Mouse (Mus musculus) G1E (cell line): ENCODE results near the gene Olfr1347. TPM values are rescaled to one million over a fixed set of nuclear protein-coding genes. Genes with fewer than 3 reads are reported as not detected.
"Not testable (repeated sequence)": the region's sequence is repeated elsewhere in the genome, so short reads cannot be mapped to it uniquely, and the experiment has no call there.

Experiments
- ATAC-seq: 2 replicates; pipeline ENCODE4 v1.8.0; 2016; ENCODE audit warnings: mild to moderate bottlenecking; ENCODE audit not compliant: insufficient number of reproducible peaks, poor library complexity, low FRiP score, severe bottlenecking; ENCODE audit errors: extremely low read depth
- DNase-seq: peaks from one replicate; pipeline ENCODE4 v3.0.0; 2012; ENCODE audit warnings: low spot score
- H3K27me3 ChIP-seq: 2 replicates; pipeline ENCODE4 v1.6.1; 2012; ENCODE audit warnings: mild to moderate bottlenecking, low read length, inconsistent platforms; ENCODE audit not compliant: insufficient read depth
- H3K36me3 ChIP-seq: replicated peaks from 2 replicates; pipeline ENCODE3; 2012; ENCODE audit warnings: mild to moderate bottlenecking, inconsistent platforms
- H3K4me1 ChIP-seq: 2 replicates; pipeline ENCODE4 v1.6.1; 2012; ENCODE audit warnings: low read depth, low read length, inconsistent platforms, mixed read lengths; ENCODE audit not compliant: insufficient read depth
- H3K4me3 ChIP-seq: 2 replicates; pipeline ENCODE4 v1.5.1; 2012; ENCODE audit warnings: low read depth, mild to moderate bottlenecking, inconsistent platforms, low read length, moderate library complexity, mixed read lengths
- H3K9me3 ChIP-seq: replicated peaks from 2 replicates; pipeline ENCODE4 v1.6.1; 2012; ENCODE audit warnings: inconsistent platforms
- CTCF ChIP-seq: IDR thresholded peaks from 2 replicates; pipeline ENCODE4 v1.5.1; 2012; ENCODE audit warnings: low read depth, low read length, inconsistent platforms, mixed read lengths
- GATA1 ChIP-seq: IDR thresholded peaks from 2 replicates; pipeline ENCODE4 v1.6.1; 2012; ENCODE audit warnings: borderline replicate concordance, low read length, inconsistent platforms, mixed read lengths
- GATA2 ChIP-seq: IDR thresholded peaks from 2 replicates; pipeline ENCODE4 v1.6.1; 2012; ENCODE audit warnings: low read depth, low read length, inconsistent platforms, borderline replicate concordance
- POLR2AphosphoS5 ChIP-seq: IDR thresholded peaks from 2 replicates; pipeline ENCODE4 v1.6.1; 2012; ENCODE audit warnings: low read depth, low read length, inconsistent platforms; ENCODE audit not compliant: insufficient replicate concordance
- TAL1 ChIP-seq: conservative IDR thresholded peaks from 2 replicates; pipeline ENCODE4 v1.6.1; 2012; ENCODE audit warnings: low read depth, low read length, inconsistent platforms, mixed read lengths
- polyA plus RNA-seq: library from polyadenylated mRNA; stranded (reverse); fragments of >175 nt; gene quantifications from 2 replicates; pipeline ENCODE4 v1.2.3, GENCODE M21; 2012
- total RNA-seq, 2 experiments: library from RNA; stranded (forward) in 1 of 2; stranded (reverse) in 1 of 2; fragments of 200-1000 nt in 1 of 2; fragments of >200 nt in 1 of 2; fragmentation: Nextera tagmentation in 1 of 2; gene quantifications; 2 replicates each; pipeline ENCODE4 v1.2.3; 2014 to 2017

The Olfr1347 gene
- not detected in 2 replicates for total RNA-seq (2014; fragmentation: Nextera tagmentation)
- 0.12 and 0.33 TPM in 2 replicates for total RNA-seq (2017)
- polyA plus RNA-seq: not detected in 2 replicates

GRCm38 (mm10) chr7:6499655-6500054 lies at the start of gene Olfr1347:
Gene Olfr1347 (minus strand): TSS chr7:6499755.
- no peaks in the 10 kb centered on the region for H3K27me3 ChIP-seq
- TF ChIP-seq GATA1 (no peak), TAL1 (no peak), GATA2 (no peak), CTCF (no peak), POLR2AphosphoS5 (no peak)
- ATAC-seq (no peak), DNase-seq (no peak)
- H3K4me1 ChIP-seq: no peaks in the 10 kb centered on the region
- no peaks in the 10 kb centered on the region for H3K36me3 ChIP-seq
- no peaks in the 10 kb centered on the region for H3K9me3 ChIP-seq
- no peak within 1 kb of the TSS for H3K4me3 ChIP-seq

DNA sequence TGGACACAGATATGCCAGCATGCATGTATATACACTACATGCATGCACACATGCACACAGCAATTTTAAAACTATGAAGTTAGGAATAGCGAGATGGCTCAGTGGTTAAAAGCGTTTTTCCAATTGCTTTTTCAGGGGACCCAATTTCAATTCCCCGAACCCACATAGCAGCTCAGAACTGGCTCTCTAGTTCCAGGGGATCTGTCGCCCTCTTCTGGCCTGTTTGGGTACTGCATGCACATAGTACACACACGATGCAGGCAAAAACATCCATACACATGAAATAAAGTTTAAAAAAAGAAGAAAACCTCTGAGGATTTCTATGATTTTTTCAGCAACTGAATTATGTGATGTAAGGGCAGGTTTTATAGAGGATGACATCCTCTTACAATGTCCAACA lies 26.6 kb upstream of the Olfr1347 start:
- no peaks in the 10 kb centered on the region for H3K27me3 ChIP-seq
- H3K36me3 ChIP-seq: no peaks in the 10 kb centered on the region
- H3K4me1 ChIP-seq: no peaks in the 10 kb centered on the region
- no peak for DNase-seq
- H3K9me3 ChIP-seq: peaks cover 2% of the 10 kb centered on the region; the same call in 1 of the 2 replicates
- no peak for ATAC-seq
- TF ChIP-seq GATA1: no peak
- TF ChIP-seq POLR2AphosphoS5: no peak
- no peak for TF ChIP-seq GATA2
- TF ChIP-seq CTCF: peak; percentile 59
- no peak for TF ChIP-seq TAL1
- H3K4me3 ChIP-seq: no peak overlapping the region

DNA sequence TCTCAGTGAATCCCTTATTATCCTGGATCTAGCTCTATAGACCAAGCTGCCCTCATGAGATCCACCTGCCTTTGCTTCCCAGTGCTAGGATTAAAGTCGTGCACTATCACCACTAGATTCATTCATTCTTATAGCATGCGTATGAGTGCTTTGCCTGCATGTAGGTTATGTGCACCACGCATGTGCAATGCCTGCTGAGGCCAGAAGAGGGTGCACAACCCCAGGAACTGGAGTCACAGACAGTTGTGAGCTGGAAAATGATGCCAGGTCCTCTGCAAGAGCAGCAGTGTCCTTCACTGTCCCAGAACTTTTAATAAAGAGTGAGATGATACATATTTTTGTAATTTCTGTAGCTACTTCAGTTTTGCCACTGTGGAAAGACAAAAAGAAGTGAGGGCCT lies 25.4 kb upstream of the Olfr1347 start:
- Histone ChIP-seq H3K9me3 (peaks cover 2% of the 10 kb centered on the region; the same call in 1 of the 2 replicates), H3K27me3 (no peaks in the 10 kb centered on the region), H3K4me3 (no peak overlapping the region), H3K36me3 (no peaks in the 10 kb centered on the region), H3K4me1 (no peaks in the 10 kb centered on the region)
- TF ChIP-seq TAL1: no peak
- DNase-seq (no peak), ATAC-seq (no peak)

GRCm38 (mm10) chr7:6522850-6523249 lies 23.3 kb upstream of the Olfr1347 start, which contains the start of gene Olfr1349:
Gene Olfr1349 (minus strand): TSS chr7:6522950.
- Histone ChIP-seq H3K9me3 (peaks cover 2% of the 10 kb centered on the region; the same call in 1 of the 2 replicates), H3K4me1 (no peaks in the 10 kb centered on the region), H3K36me3 (no peaks in the 10 kb centered on the region), H3K4me3 (no peak within 1 kb of the TSS), H3K27me3 (no peaks in the 10 kb centered on the region)
- TF ChIP-seq GATA2 (no peak), GATA1 (no peak), TAL1 (no peak)
- no peak for ATAC-seq
- DNase-seq: no peak

DNA sequence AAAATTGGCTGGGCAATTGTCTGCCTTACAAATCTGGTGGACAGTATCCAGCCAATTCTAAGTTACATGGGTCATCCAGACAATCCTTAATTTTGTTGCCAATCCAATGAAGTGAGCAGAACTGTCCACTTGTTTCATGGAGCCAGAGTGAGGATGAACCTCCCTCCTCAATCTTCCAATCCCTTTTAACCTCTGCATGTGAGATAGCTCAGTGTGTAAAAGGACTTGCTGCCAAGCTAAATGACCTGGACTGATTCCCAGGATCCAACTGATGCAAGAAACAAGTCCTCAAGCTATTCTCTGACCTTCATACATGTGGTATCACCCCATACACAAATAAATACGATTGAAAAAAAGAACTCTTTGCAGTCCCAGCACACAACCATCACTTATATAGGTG lies 22.1 kb upstream of the Olfr1347 start:
- H3K9me3 ChIP-seq: peaks cover 2% of the 10 kb centered on the region; the same call in 1 of the 2 replicates
- H3K36me3 ChIP-seq: no peaks in the 10 kb centered on the region
- no peaks in the 10 kb centered on the region for H3K4me1 ChIP-seq
- no peak for ATAC-seq
- TF ChIP-seq CTCF (no peak), POLR2AphosphoS5 (no peak), GATA2 (no peak), TAL1 (no peak), GATA1 (no peak)
- H3K4me3 ChIP-seq: no peak overlapping the region
- H3K27me3 ChIP-seq: no peaks in the 10 kb centered on the region
- no peak for DNase-seq

GRCm38 (mm10) chr7:6508648-6509047 lies 9.1 kb upstream of the Olfr1347 start, which contains the start of gene Olfr1348:
Gene Olfr1348 (minus strand): TSS chr7:6508748.
- DNase-seq (no peak), ATAC-seq (no peak)
- H3K9me3 ChIP-seq: no peaks in the 10 kb centered on the region
- no peaks in the 10 kb centered on the region for H3K27me3 ChIP-seq
- no peaks in the 10 kb centered on the region for H3K4me1 ChIP-seq
- no peaks in the 10 kb centered on the region for H3K36me3 ChIP-seq
- TF ChIP-seq GATA1: no peak
- no peak for TF ChIP-seq TAL1
- no peak for TF ChIP-seq GATA2
- no peak for TF ChIP-seq CTCF
- TF ChIP-seq POLR2AphosphoS5: no peak
- no peak within 1 kb of the TSS for H3K4me3 ChIP-seq

DNA sequence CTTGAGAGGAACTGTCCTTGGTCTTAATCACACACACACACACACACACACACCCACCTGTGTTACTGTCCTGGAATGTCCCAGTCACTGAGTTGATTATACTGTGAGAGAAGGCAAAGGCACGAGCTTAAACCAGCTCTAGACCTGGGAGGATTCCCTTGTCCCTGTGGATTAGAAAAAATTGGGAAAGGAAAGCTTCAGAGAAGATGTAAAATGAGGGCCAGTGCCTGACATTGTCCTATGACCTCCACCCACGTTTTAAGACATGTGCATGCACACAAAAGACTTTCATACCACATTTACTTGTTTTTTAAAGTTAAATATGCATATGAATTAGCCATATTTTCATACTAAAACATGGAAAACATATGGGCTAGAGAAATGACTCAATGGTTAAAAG lies 12.7 kb downstream of the Olfr1347 start, which contains the start of gene Olfr5:
Gene Olfr5 (minus strand): TSS at position 101 of the 400 bp plus-strand sequence.
- no peak for TF ChIP-seq CTCF
- no peak for TF ChIP-seq TAL1
- TF ChIP-seq GATA2: no peak
- TF ChIP-seq GATA1: no peak
- TF ChIP-seq POLR2AphosphoS5: no peak
- H3K36me3 ChIP-seq: no peaks in the 10 kb centered on the region
- no peak for DNase-seq
- no peaks in the 10 kb centered on the region for H3K4me1 ChIP-seq
- no peaks in the 10 kb centered on the region for H3K27me3 ChIP-seq
- no peak within 1 kb of the TSS for H3K4me3 ChIP-seq
- H3K9me3 ChIP-seq: no peaks in the 10 kb centered on the region
- ATAC-seq: no peak

GRCm38 (mm10) chr7:6477633-6478032 lies 21.9 kb downstream of the Olfr1347 start:
- not testable (repeated sequence) for DNase-seq, H3K4me1 ChIP-seq, ATAC-seq, H3K27me3 ChIP-seq, H3K4me3 ChIP-seq, H3K9me3 ChIP-seq, H3K36me3 ChIP-seq
